Mouse (Mus musculus): ENCODE data around the gene 1700021F05Rik.
A peak's percentile ranks its signal among the peaks of the same experiment; 100 is the strongest.

The 1700021F05Rik gene

DNA sequence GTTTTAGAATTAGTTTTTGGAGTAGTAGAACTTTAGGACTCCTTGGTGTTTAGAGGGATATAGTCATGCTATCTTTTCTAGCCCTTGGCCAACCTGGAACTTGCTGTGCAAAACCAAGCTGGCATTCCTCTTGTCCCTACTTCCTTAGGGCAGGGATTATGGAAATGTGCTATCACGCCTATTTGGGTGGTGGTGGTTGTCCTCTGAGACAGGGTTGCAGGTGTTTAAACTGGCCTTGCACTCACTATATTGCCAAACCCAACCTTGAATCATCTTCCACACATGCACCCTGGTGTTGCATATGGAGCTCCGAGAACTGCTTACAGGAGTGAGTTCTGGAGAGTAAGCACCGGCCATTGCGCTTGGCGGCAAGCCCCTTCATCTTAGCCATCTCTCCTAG is 58.8 kb downstream of the 1700021F05Rik start:
- no peak for DNase-seq (ENCODE audit: low spot score)

DNA sequence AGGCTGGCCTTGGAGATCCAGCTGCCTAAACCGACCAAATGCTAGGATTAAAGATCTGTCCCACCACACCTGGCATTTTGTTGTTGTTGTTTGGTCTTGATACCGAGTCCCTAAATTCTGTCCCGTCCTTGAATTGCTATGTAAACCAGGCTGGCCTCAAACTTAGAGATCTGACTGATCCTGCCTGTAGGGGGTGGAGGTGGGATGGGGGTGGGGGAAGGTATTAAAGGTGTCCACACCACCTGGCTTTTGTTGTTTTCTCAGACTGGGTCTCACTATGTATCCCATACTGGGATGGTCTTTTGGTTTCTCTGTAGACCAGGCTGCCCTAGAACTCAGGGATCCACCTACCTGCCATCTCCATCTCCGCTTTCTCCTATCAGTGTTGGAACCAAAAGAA is 59.6 kb downstream of the 1700021F05Rik start:
- DNase-seq (ENCODE audit: low spot score) = no peak

DNA sequence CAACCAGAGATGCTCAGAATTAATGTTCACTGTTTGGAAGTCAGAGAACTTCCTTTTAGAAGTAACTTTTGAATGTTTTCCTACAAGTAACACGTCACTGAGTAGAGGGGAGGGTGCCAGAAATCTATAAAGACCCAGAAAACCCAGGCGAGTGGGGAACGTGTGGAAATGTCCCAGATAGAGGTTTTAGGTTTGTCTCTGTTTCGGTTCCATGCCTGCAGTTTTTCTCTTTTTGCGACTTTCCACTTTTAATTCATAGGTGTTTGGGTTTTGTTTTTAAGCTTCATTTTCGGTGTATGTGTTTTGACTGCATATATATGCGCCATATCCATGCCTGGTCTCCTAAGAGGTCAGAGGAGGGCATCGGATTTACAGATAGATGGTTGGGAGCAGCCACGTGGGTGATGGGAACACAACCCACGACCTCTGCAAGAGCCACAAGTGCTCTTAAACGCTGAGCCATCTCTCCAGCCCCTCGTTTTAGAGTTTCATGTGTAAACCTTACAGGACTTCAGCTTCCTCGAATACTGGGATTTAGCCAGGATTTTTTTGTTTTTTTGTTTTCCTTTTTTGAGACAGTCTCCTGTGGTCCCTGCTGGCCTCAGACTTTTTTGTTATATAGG is 60.5 kb downstream of the 1700021F05Rik start:
- DNase-seq (ENCODE audit: low spot score) = no peak

DNA sequence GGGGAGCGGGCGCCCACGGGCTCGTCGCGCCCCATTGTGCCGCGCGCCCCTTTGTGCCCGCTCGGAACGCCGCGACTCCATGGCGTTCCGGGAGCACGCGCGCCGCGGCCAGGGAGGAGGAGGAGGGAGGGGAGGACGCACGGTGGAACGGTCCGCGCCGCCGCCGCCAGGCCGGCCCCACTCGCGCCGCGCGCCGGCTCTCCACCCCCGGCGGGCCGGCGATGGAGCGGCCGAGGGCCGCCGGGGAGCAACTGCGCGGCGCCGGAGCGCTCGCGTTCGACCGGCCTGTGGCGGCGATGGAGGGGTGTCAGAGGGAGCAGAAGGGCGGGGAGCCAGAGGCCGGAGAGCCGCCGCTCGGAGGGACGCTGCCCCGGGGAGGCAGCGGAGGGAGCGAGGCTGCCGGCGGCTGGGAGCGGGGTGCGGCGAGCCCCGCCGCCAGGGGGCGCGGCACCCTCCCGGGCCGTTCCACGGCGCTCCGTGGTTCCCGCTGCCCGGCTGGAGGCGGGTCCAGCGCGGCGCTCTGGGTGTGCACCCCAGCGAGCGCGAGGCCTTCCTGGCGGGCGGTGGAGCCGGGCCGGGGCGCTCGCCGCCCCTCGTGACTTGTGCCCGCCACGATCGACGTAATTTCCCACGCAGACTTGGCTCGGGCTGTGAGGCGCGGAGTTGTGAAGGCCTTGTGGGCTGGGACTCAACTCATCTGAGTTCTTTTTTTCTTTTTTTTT is 61.2 kb downstream of the 1700021F05Rik start:
- DNase-seq (ENCODE audit: low spot score) = peak; percentile 74

DNA sequence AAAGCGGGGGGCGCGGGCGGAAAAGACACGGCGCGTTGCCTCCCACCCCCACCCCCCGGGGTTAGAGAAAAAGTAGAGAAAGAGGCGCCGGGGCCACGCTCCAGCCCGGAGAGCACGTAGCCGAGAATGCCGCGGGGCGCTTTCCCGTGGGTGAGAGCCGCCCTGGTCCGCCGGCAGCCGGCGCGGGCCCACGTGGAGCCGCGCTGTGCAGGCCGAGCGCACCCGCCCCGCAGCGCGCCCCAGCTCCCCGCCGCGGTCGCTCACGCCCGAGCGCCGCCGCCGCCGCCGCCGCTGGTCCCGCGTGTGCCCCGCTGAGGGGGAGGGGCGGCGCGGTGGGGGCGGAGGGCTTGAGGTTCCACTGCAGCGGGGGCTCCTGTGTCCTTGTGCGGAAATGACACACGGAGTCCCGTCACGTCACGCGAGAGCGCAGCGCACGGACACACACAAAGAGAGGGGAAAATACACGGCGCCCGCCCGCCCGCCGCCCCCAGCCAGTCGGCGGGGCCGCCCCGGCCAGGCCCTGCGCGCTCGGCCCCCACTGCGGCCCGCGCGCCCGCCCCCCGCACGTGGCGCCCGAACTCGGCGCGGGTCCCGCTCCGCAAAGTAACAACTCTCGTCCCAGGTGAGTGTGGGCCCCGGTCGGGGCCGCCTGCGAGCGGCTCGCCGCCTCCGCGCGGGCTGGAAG is 61.9 kb downstream of the 1700021F05Rik start, which contains the start of gene Bend3:
TSS of gene Bend3 (plus strand) at position 81 of the 685 bp plus-strand sequence.
- DNase-seq (ENCODE audit: low spot score) = peak; percentile 60

DNA sequence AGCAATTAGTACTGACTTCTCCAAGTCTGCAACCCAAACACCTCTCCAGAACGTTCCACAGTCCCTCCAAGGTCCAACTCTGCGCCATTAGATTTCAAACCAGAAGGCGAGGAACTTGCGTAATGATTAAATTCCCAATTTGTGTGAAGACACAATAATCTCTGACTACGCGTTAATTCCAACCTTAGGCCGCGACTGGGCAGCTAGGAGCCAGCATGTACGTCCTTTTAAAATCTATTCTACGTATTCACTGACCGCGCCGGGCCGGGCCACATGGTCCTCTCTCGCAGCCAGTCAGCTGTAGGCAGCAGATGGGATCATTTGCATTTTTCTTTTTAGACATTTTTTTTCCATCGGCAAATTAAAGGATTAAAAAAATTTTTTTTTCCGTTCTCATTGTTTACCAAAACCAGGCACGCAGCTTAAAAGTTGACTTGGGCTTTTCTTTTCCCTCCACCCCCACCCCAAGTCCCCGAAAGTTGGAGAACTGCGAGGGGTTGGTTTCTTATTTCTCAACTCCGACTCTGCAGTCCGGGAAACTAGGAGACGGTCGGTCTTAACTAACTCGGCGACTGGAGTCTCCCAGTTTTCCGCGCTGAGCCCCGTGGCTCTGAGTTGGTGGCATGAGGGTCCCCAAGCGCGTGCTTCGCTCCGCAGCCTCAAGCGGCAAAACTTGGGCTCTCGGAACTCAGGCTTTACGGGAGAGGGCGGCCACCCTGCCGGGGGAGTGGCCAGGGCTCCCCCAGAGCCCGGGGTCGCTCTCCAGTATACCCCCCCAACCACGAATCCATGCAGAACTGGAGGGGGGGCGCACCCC is 62.7 kb downstream of the 1700021F05Rik start:
- DNase-seq (ENCODE audit: low spot score) = peak; percentile 47

DNA sequence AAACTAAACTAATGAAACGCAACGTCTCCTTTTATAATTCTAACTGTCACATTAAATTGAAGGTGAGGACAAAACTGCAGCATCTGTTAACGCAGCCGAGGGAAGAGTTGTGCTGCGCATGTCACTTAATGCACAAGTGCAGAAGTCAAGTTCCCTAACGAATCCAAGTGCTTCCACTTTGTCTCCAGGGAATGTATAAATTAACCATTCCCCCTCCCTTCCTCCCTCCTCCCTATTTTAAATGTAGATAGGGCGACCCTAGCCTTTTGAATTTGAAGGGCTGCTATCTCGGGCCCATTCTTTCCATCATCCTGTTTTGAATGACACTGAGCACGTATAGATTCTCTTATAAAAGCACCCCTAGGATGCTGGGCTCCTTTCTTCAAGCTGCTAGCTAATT is 63.3 kb downstream of the 1700021F05Rik start:
- no peak for DNase-seq (ENCODE audit: low spot score)

DNA sequence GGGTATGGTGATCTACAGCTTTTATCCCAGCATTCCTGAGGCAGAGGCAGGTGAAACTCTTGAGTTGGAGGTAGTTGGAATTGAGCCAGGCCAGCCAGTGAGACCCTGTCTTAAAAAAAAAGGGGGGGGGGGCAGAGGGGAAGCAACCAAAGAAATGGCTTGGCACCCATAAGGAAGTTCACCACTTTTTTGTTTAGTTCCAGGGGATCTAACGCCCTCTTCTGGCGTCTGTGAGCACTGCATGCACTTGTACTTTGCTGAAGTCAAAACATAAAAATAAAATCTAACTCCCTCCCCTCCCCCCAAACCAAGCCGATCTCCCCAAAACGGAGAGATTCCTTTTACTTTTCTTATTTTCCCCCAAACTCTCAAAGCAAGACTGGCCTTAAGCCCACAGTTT is 65.4 kb downstream of the 1700021F05Rik start:
- DNase-seq (ENCODE audit: low spot score) = peak; percentile 40
